Mouse (Mus musculus): ENCODE data around the gene Gp1bb. TPM values are rescaled to one million over a fixed set of nuclear protein-coding genes. Genes with fewer than 3 reads are reported as not detected.

The Gp1bb gene
- 6.4 and 6.5 TPM in 2 replicates for polyA plus RNA-seq (2014; fragmentation: Nextera tagmentation; extraction: Ambion mirVana)

GRCm38 (mm10) chr16:18622019-18622418, at the start of gene Gp1bb:
Gene Gp1bb (minus strand): TSS chr16:18622403.
- Histone ChIP-seq H3K9ac (ENCODE audit: low read length) (no peak within 1 kb of the TSS), H3K4me3 (ENCODE audit: low read depth, low read length) (peak within 1 kb of the TSS; percentile 28)

GRCm38 (mm10) chr16:18669914-18670313, 47.7 kb upstream of the Gp1bb start:
- ATAC-seq (ENCODE audit: low FRiP score): no peak
- Histone ChIP-seq H3K4me2 (no peak overlapping the region), H3K9me3 (ENCODE audit: control insufficient read depth, low read length) (no peaks in the 10 kb centered on the region), H3K9ac (ENCODE audit: low read length) (no peak overlapping the region), H3K36me3 (ENCODE audit: control insufficient read depth, insufficient read depth, low read length) (no peaks in the 10 kb centered on the region), H3K4me1 (ENCODE audit: control insufficient read depth, insufficient read depth, low read length) (no peaks in the 10 kb centered on the region), H3K27me3 (ENCODE audit: control insufficient read depth, insufficient read depth, low read length) (no peaks in the 10 kb centered on the region), H3K27ac (ENCODE audit: low read depth, low read length) (no peak overlapping the region), H3K4me3 (ENCODE audit: low read depth, low read length) (no peak overlapping the region)
- DNase-seq (ENCODE audit: low spot score, missing footprints): no peak
- WGBS: 70% methylated on average over 6 of the region's 6 CpGs

More at GRCm38 (mm10) chr16:18622019-18622418, at the start of gene Gp1bb:
- DNase-seq (ENCODE audit: low spot score, missing footprints) (no peak), ATAC-seq (ENCODE audit: low FRiP score) (no peak)
- no peak within 1 kb of the TSS for H3K27ac ChIP-seq (ENCODE audit: low read depth, low read length)
- H3K4me2 ChIP-seq: peak within 1 kb of the TSS; percentile 44
- H3K4me1 ChIP-seq (ENCODE audit: control insufficient read depth, insufficient read depth, low read length): peaks cover 24% of the 10 kb centered on the region
- 3% methylated on average over 17 of the region's 17 CpGs for WGBS
- H3K36me3 ChIP-seq (ENCODE audit: control insufficient read depth, insufficient read depth, low read length): peaks cover 9% of the 10 kb centered on the region; the same call in 1 of the 2 replicates
- H3K9me3 ChIP-seq (ENCODE audit: control insufficient read depth, low read length): no peaks in the 10 kb centered on the region
- peaks cover 93% of the 10 kb centered on the region for H3K27me3 ChIP-seq (ENCODE audit: control insufficient read depth, insufficient read depth, low read length)

GRCm38 (mm10) chr16:18658597-18658996, 36.4 kb upstream of the Gp1bb start:
- Histone ChIP-seq H3K4me1 (ENCODE audit: control insufficient read depth, insufficient read depth, low read length) (no peaks in the 10 kb centered on the region), H3K36me3 (ENCODE audit: control insufficient read depth, insufficient read depth, low read length) (no peaks in the 10 kb centered on the region), H3K9me3 (ENCODE audit: control insufficient read depth, low read length) (no peaks in the 10 kb centered on the region), H3K9ac (ENCODE audit: low read length) (no peak overlapping the region), H3K27ac (ENCODE audit: low read depth, low read length) (no peak overlapping the region), H3K27me3 (ENCODE audit: control insufficient read depth, insufficient read depth, low read length) (no peaks in the 10 kb centered on the region), H3K4me2 (no peak overlapping the region), H3K4me3 (ENCODE audit: low read depth, low read length) (no peak overlapping the region)
- ATAC-seq (ENCODE audit: low FRiP score) (no peak), DNase-seq (ENCODE audit: low spot score, missing footprints) (no peak)
- WGBS: 86% methylated on average over 4 of the region's 4 CpGs

GRCm38 (mm10) chr16:18655372-18656098, 33.3 kb upstream of the Gp1bb start:
- no peaks in the 10 kb centered on the region for H3K27me3 ChIP-seq (ENCODE audit: control insufficient read depth, insufficient read depth, low read length)
- no peak overlapping the region for H3K9ac ChIP-seq (ENCODE audit: low read length)
- DNase-seq (ENCODE audit: low spot score, missing footprints) (no peak), ATAC-seq (ENCODE audit: low FRiP score) (no peak)
- WGBS: 70% methylated on average over 5 of the region's 5 CpGs
- no peaks in the 10 kb centered on the region for H3K9me3 ChIP-seq (ENCODE audit: control insufficient read depth, low read length)
- no peaks in the 10 kb centered on the region for H3K4me1 ChIP-seq (ENCODE audit: control insufficient read depth, insufficient read depth, low read length)
- no peak overlapping the region for H3K4me3 ChIP-seq (ENCODE audit: low read depth, low read length)
- H3K36me3 ChIP-seq (ENCODE audit: control insufficient read depth, insufficient read depth, low read length): no peaks in the 10 kb centered on the region
- H3K27ac ChIP-seq (ENCODE audit: low read depth, low read length): no peak overlapping the region
- no peak overlapping the region for H3K4me2 ChIP-seq

GRCm38 (mm10) chr16:18653290-18654160, 31.3 kb upstream of the Gp1bb start:
- 90% methylated on average over 6 of the region's 6 CpGs for whole genome bisulfite sequencing

DNA sequence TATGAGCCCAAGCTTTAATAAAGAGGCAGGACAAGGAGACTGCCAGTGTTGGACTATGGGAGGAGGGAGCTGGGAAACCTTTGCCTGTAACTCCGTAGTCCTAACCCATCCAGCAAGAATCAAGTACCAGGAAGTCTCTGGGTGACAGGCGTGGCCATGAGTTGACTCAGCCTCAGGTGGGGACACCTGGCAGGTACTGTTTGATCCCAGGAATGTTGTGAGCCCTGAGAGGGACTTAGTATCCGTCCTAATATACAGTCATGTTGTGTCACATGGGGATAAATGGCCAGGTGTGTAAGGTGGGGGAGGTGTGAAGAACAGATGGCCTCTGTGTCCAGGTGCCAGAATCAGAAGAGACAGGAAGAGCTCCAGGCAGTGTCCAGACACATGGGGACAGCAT, 26.9 kb upstream of the Gp1bb start:
- 59% methylated on average over 3 of the region's 3 CpGs for WGBS
- ATAC-seq (ENCODE audit: low FRiP score) (no peak), DNase-seq (ENCODE audit: low spot score, missing footprints) (no peak)
- Histone ChIP-seq H3K4me1 (ENCODE audit: control insufficient read depth, insufficient read depth, low read length) (no peaks in the 10 kb centered on the region), H3K4me2 (no peak overlapping the region), H3K4me3 (ENCODE audit: low read depth, low read length) (no peak overlapping the region), H3K36me3 (ENCODE audit: control insufficient read depth, insufficient read depth, low read length) (no peaks in the 10 kb centered on the region), H3K9ac (ENCODE audit: low read length) (no peak overlapping the region), H3K9me3 (ENCODE audit: control insufficient read depth, low read length) (no peaks in the 10 kb centered on the region), H3K27me3 (ENCODE audit: control insufficient read depth, insufficient read depth, low read length) (no peaks in the 10 kb centered on the region), H3K27ac (ENCODE audit: low read depth, low read length) (no peak overlapping the region)

More at GRCm38 (mm10) chr16:18653290-18654160, 31.3 kb upstream of the Gp1bb start:
- Histone ChIP-seq H3K27me3 (ENCODE audit: control insufficient read depth, insufficient read depth, low read length) (no peaks in the 10 kb centered on the region), H3K36me3 (ENCODE audit: control insufficient read depth, insufficient read depth, low read length) (no peaks in the 10 kb centered on the region), H3K4me2 (no peak overlapping the region), H3K4me3 (ENCODE audit: low read depth, low read length) (no peak overlapping the region), H3K27ac (ENCODE audit: low read depth, low read length) (no peak overlapping the region), H3K4me1 (ENCODE audit: control insufficient read depth, insufficient read depth, low read length) (no peaks in the 10 kb centered on the region), H3K9me3 (ENCODE audit: control insufficient read depth, low read length) (no peaks in the 10 kb centered on the region), H3K9ac (ENCODE audit: low read length) (no peak overlapping the region)
- ATAC-seq (ENCODE audit: low FRiP score) (no peak), DNase-seq (ENCODE audit: low spot score, missing footprints) (no peak)

- WGBS: 77% methylated on average over 6 of the region's 6 CpGs
- no peaks in the 10 kb centered on the region for H3K27me3 ChIP-seq (ENCODE audit: control insufficient read depth, insufficient read depth, low read length)
- H3K9ac ChIP-seq (ENCODE audit: low read length): no peak overlapping the region
- no peak overlapping the region for H3K4me2 ChIP-seq
- H3K4me3 ChIP-seq (ENCODE audit: low read depth, low read length): no peak overlapping the region
- no peak overlapping the region for H3K27ac ChIP-seq (ENCODE audit: low read depth, low read length)
- H3K36me3 ChIP-seq (ENCODE audit: control insufficient read depth, insufficient read depth, low read length): no peaks in the 10 kb centered on the region
- no peak for ATAC-seq (ENCODE audit: low FRiP score)
- H3K4me1 ChIP-seq (ENCODE audit: control insufficient read depth, insufficient read depth, low read length): no peaks in the 10 kb centered on the region
- H3K9me3 ChIP-seq (ENCODE audit: control insufficient read depth, low read length): no peaks in the 10 kb centered on the region
- DNase-seq (ENCODE audit: low spot score, missing footprints): no peak
Measured at GRCm38 (mm10) chr16:18645329-18645728, 23.1 kb upstream of the Gp1bb start.

GRCm38 (mm10) chr16:18644485-18644884, 22.3 kb upstream of the Gp1bb start:
- no peaks in the 10 kb centered on the region for H3K9me3 ChIP-seq (ENCODE audit: control insufficient read depth, low read length)
- H3K27me3 ChIP-seq (ENCODE audit: control insufficient read depth, insufficient read depth, low read length): no peaks in the 10 kb centered on the region
- H3K27ac ChIP-seq (ENCODE audit: low read depth, low read length): no peak overlapping the region
- ATAC-seq (ENCODE audit: low FRiP score) (no peak), DNase-seq (ENCODE audit: low spot score, missing footprints) (no peak)
- H3K9ac ChIP-seq (ENCODE audit: low read length): no peak overlapping the region
- H3K4me1 ChIP-seq (ENCODE audit: control insufficient read depth, insufficient read depth, low read length): no peaks in the 10 kb centered on the region
- H3K4me2 ChIP-seq: no peak overlapping the region
- H3K36me3 ChIP-seq (ENCODE audit: control insufficient read depth, insufficient read depth, low read length): no peaks in the 10 kb centered on the region
- no peak overlapping the region for H3K4me3 ChIP-seq (ENCODE audit: low read depth, low read length)
- 86% methylated on average over 4 of the region's 4 CpGs for WGBS

DNA sequence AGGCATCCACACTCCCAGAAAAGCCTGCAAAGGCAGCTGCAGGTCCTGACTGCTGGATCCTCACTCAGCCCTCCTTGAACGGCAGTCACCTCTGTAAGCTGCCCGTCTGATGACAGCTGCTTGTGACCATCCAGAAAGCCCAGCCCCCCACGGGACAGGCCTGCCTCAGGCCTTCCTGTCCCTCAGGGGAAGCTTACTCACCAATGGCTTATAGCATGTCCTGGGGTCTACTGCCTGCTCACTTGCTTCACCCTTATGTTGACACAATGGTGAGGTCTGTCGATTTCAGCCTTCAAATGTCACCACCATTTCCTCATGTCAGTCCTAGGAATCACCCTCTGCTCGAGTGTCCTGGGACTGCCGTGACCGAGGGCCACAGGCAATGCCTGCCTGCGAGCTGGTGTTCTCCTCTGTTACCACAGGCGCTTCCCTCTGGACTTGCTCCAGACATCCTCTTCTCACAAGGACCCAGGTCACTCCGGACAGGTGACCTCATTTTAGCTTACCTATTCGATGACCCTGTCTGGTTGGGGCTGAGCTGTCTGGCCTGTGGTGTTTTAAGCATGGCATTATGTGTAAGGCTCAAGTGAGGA, 21.3 kb upstream of the Gp1bb start:
- no peak overlapping the region for H3K4me2 ChIP-seq
- H3K4me1 ChIP-seq (ENCODE audit: control insufficient read depth, insufficient read depth, low read length): no peaks in the 10 kb centered on the region
- H3K4me3 ChIP-seq (ENCODE audit: low read depth, low read length): no peak overlapping the region
- ATAC-seq (ENCODE audit: low FRiP score) (no peak), DNase-seq (ENCODE audit: low spot score, missing footprints) (no peak)
- H3K9ac ChIP-seq (ENCODE audit: low read length): no peak overlapping the region
- H3K27ac ChIP-seq (ENCODE audit: low read depth, low read length): no peak overlapping the region
- H3K27me3 ChIP-seq (ENCODE audit: control insufficient read depth, insufficient read depth, low read length): no peaks in the 10 kb centered on the region
- H3K36me3 ChIP-seq (ENCODE audit: control insufficient read depth, insufficient read depth, low read length): no peaks in the 10 kb centered on the region
- WGBS: 81% methylated on average over 11 of the region's 11 CpGs
- H3K9me3 ChIP-seq (ENCODE audit: control insufficient read depth, low read length): no peaks in the 10 kb centered on the region

Data from midbrain, embryonic 11.5 days (tissue).